Mouse (Mus musculus): Measurements from ENCODE around the gene Fbxl4. TPM values are rescaled to one million over a fixed set of nuclear protein-coding genes. Genes with fewer than 3 reads are reported as not detected.
A peak's percentile ranks its signal among the peaks of the same experiment; 100 is the strongest.
"Not testable (repeated sequence)": the region's sequence is repeated elsewhere in the genome, so short reads cannot be mapped to it uniquely, and the experiment has no call there.

The Fbxl4 gene
- 9.2 and 12.3 TPM in 2 replicates for polyA plus RNA-seq (2014; fragmentation: Nextera tagmentation; extraction: Ambion mirVana)

- peak; percentile 99 for ATAC-seq (ENCODE audit: low FRiP score, low TSS enrichment)
- WGBS, result 0% methylated on average over 45 of the region's 62 CpGs
- no peaks in the 10 kb centered on the region; the same call in 1 of the 2 replicates for H3K9me3 ChIP-seq (ENCODE audit: control insufficient read depth, low read length)
Measured at GRCm38 (mm10) chr4:22357266-22357930, at the start of gene Fbxl4. TSS of gene Fbxl4 (plus strand) at chr4:22357543.

GRCm38 (mm10) chr4:22314564-22314963 lies 42.8 kb upstream of the Fbxl4 start:
- no peaks in the 10 kb centered on the region for H3K4me1 ChIP-seq (ENCODE audit: control insufficient read depth, insufficient read depth, low read length)
- H3K27ac ChIP-seq (ENCODE audit: low read depth, low read length), result no peak overlapping the region
- 92% methylated on average over 3 of the region's 3 CpGs for WGBS
- no peak for ATAC-seq (ENCODE audit: low FRiP score, low TSS enrichment)
- H3K36me3 ChIP-seq (ENCODE audit: control insufficient read depth, insufficient read depth, low read length), result no peaks in the 10 kb centered on the region
- H3K27me3 ChIP-seq (ENCODE audit: control insufficient read depth, insufficient read depth, low read length), result no peaks in the 10 kb centered on the region
- H3K4me3 ChIP-seq (ENCODE audit: low read length), result no peak overlapping the region
- H3K9me3 ChIP-seq (ENCODE audit: control insufficient read depth, low read length), result no peaks in the 10 kb centered on the region
- no peak overlapping the region for H3K4me2 ChIP-seq (replicated peaks; ENCODE audit: low read depth, low read length)
- H3K9ac ChIP-seq (ENCODE audit: low read depth, low read length), result no peak overlapping the region

More at GRCm38 (mm10) chr4:22357266-22357930, at the start of gene Fbxl4:
- Histone ChIP-seq H3K27me3 (ENCODE audit: control insufficient read depth, insufficient read depth, low read length) (no peaks in the 10 kb centered on the region), H3K4me1 (ENCODE audit: control insufficient read depth, insufficient read depth, low read length) (0 out of 2 replicates have a peak, but pooled peaks cover 4% of the 10 kb centered on the region), H3K36me3 (ENCODE audit: control insufficient read depth, insufficient read depth, low read length) (no peaks in the 10 kb centered on the region), H3K4me2 (replicated peaks; ENCODE audit: low read depth, low read length) (peak within 1 kb of the TSS; percentile 71), H3K9ac (ENCODE audit: low read depth, low read length) (peak within 1 kb of the TSS; percentile 83), H3K27ac (ENCODE audit: low read depth, low read length) (peak within 1 kb of the TSS; percentile 93), H3K4me3 (ENCODE audit: low read length) (peak within 1 kb of the TSS; percentile 76)

GRCm38 (mm10) chr4:22342816-22343573 lies 14.3 kb upstream of the Fbxl4 start:
- no peak for ATAC-seq (ENCODE audit: low FRiP score, low TSS enrichment)
- no peak overlapping the region for H3K4me3 ChIP-seq (ENCODE audit: low read length)
- H3K27ac ChIP-seq (ENCODE audit: low read depth, low read length), result no peak overlapping the region
- no peaks in the 10 kb centered on the region for H3K36me3 ChIP-seq (ENCODE audit: control insufficient read depth, insufficient read depth, low read length)
- H3K9ac ChIP-seq (ENCODE audit: low read depth, low read length), result no peak overlapping the region
- no peaks in the 10 kb centered on the region for H3K4me1 ChIP-seq (ENCODE audit: control insufficient read depth, insufficient read depth, low read length)
- no peaks in the 10 kb centered on the region for H3K27me3 ChIP-seq (ENCODE audit: control insufficient read depth, insufficient read depth, low read length)
- 78% methylated on average over 8 of the region's 8 CpGs for WGBS
- H3K4me2 ChIP-seq (replicated peaks; ENCODE audit: low read depth, low read length), result no peak overlapping the region
- no peaks in the 10 kb centered on the region for H3K9me3 ChIP-seq (ENCODE audit: control insufficient read depth, low read length)

- not testable (repeated sequence) for ATAC-seq (ENCODE audit: low FRiP score, low TSS enrichment); H3K36me3 ChIP-seq (ENCODE audit: control insufficient read depth, insufficient read depth, low read length); H3K27ac ChIP-seq (ENCODE audit: low read depth, low read length); H3K9ac ChIP-seq (ENCODE audit: low read depth, low read length); H3K27me3 ChIP-seq (ENCODE audit: control insufficient read depth, insufficient read depth, low read length); H3K4me3 ChIP-seq (ENCODE audit: low read length); H3K9me3 ChIP-seq (ENCODE audit: control insufficient read depth, low read length); H3K4me1 ChIP-seq (ENCODE audit: control insufficient read depth, insufficient read depth, low read length); H3K4me2 ChIP-seq (replicated peaks; ENCODE audit: low read depth, low read length)
- 90% methylated on average over 4 of the region's 4 CpGs for WGBS
Measured at GRCm38 (mm10) chr4:22349086-22349485, 8.3 kb upstream of the Fbxl4 start.

- Histone ChIP-seq H3K9me3 (ENCODE audit: control insufficient read depth, low read length) (no peaks in the 10 kb centered on the region; the same call in 1 of the 2 replicates), H3K36me3 (ENCODE audit: control insufficient read depth, insufficient read depth, low read length) (no peaks in the 10 kb centered on the region), H3K9ac (ENCODE audit: low read depth, low read length) (peak overlapping the region; percentile 83), H3K27ac (ENCODE audit: low read depth, low read length) (peak overlapping the region; percentile 93), H3K4me1 (ENCODE audit: control insufficient read depth, insufficient read depth, low read length) (0 out of 2 replicates have a peak, but pooled peaks cover 4% of the 10 kb centered on the region), H3K27me3 (ENCODE audit: control insufficient read depth, insufficient read depth, low read length) (no peaks in the 10 kb centered on the region), H3K4me2 (replicated peaks; ENCODE audit: low read depth, low read length) (peak overlapping the region; percentile 71), H3K4me3 (ENCODE audit: low read length) (peak overlapping the region; percentile 76)
- peak; percentile 53 for ATAC-seq (ENCODE audit: low FRiP score, low TSS enrichment)
- WGBS, result 7% methylated on average over 10 of the region's 10 CpGs
Measured at GRCm38 (mm10) chr4:22357931-22358300, 573 bp downstream of the Fbxl4 start.

GRCm38 (mm10) chr4:22358487-22358886 lies 1.1 kb downstream of the Fbxl4 start:
- Histone ChIP-seq H3K4me2 (replicated peaks; ENCODE audit: low read depth, low read length) (peak overlapping the region; percentile 71; the same call in 1 of the 2 replicates), H3K4me3 (ENCODE audit: low read length) (no peak overlapping the region), H3K4me1 (ENCODE audit: control insufficient read depth, insufficient read depth, low read length) (0 out of 2 replicates have a peak, but pooled peaks cover 4% of the 10 kb centered on the region), H3K36me3 (ENCODE audit: control insufficient read depth, insufficient read depth, low read length) (no peaks in the 10 kb centered on the region), H3K9ac (ENCODE audit: low read depth, low read length) (no peak overlapping the region), H3K27ac (ENCODE audit: low read depth, low read length) (no peak overlapping the region), H3K9me3 (ENCODE audit: control insufficient read depth, low read length) (no peaks in the 10 kb centered on the region), H3K27me3 (ENCODE audit: control insufficient read depth, insufficient read depth, low read length) (no peaks in the 10 kb centered on the region)
- WGBS, result 83% methylated on average over 10 of the region's 10 CpGs
- ATAC-seq (ENCODE audit: low FRiP score, low TSS enrichment), result no peak

- no peaks in the 10 kb centered on the region for H3K4me1 ChIP-seq (ENCODE audit: control insufficient read depth, insufficient read depth, low read length)
- no peak overlapping the region for H3K9ac ChIP-seq (ENCODE audit: low read depth, low read length)
- no peak overlapping the region for H3K4me2 ChIP-seq (replicated peaks; ENCODE audit: low read depth, low read length)
- no peaks in the 10 kb centered on the region for H3K36me3 ChIP-seq (ENCODE audit: control insufficient read depth, insufficient read depth, low read length)
- H3K4me3 ChIP-seq (ENCODE audit: low read length), result no peak overlapping the region
- WGBS, result 60% methylated on average over 5 of the region's 5 CpGs
- H3K9me3 ChIP-seq (ENCODE audit: control insufficient read depth, low read length), result no peaks in the 10 kb centered on the region
- no peaks in the 10 kb centered on the region for H3K27me3 ChIP-seq (ENCODE audit: control insufficient read depth, insufficient read depth, low read length)
- ATAC-seq (ENCODE audit: low FRiP score, low TSS enrichment), result 0 out of 2 replicates have a peak, but pooled peaks have one; percentile 55
- H3K27ac ChIP-seq (ENCODE audit: low read depth, low read length), result no peak overlapping the region
Measured at GRCm38 (mm10) chr4:22367368-22367767, 10.0 kb downstream of the Fbxl4 start.

GRCm38 (mm10) chr4:22378516-22378915 lies 21.2 kb downstream of the Fbxl4 start:
- H3K4me3 ChIP-seq (ENCODE audit: low read length), result no peak overlapping the region
- H3K4me1 ChIP-seq (ENCODE audit: control insufficient read depth, insufficient read depth, low read length), result no peaks in the 10 kb centered on the region
- no peak overlapping the region for H3K27ac ChIP-seq (ENCODE audit: low read depth, low read length)
- no peak overlapping the region for H3K4me2 ChIP-seq (replicated peaks; ENCODE audit: low read depth, low read length)
- H3K36me3 ChIP-seq (ENCODE audit: control insufficient read depth, insufficient read depth, low read length), result no peaks in the 10 kb centered on the region
- H3K27me3 ChIP-seq (ENCODE audit: control insufficient read depth, insufficient read depth, low read length), result no peaks in the 10 kb centered on the region
- ATAC-seq (ENCODE audit: low FRiP score, low TSS enrichment), result no peak
- H3K9me3 ChIP-seq (ENCODE audit: control insufficient read depth, low read length), result no peaks in the 10 kb centered on the region
- 30% methylated on average over 1 of the region's 1 CpGs for WGBS
- H3K9ac ChIP-seq (ENCODE audit: low read depth, low read length), result no peak overlapping the region

GRCm38 (mm10) chr4:22380646-22381045 lies 23.3 kb downstream of the Fbxl4 start:
- no peaks in the 10 kb centered on the region for H3K4me1 ChIP-seq (ENCODE audit: control insufficient read depth, insufficient read depth, low read length)
- H3K4me3 ChIP-seq (ENCODE audit: low read length), result no peak overlapping the region
- WGBS, result 36% methylated on average over 6 of the region's 6 CpGs
- H3K27me3 ChIP-seq (ENCODE audit: control insufficient read depth, insufficient read depth, low read length), result no peaks in the 10 kb centered on the region
- H3K9me3 ChIP-seq (ENCODE audit: control insufficient read depth, low read length), result no peaks in the 10 kb centered on the region
- no peak overlapping the region for H3K27ac ChIP-seq (ENCODE audit: low read depth, low read length)
- no peaks in the 10 kb centered on the region for H3K36me3 ChIP-seq (ENCODE audit: control insufficient read depth, insufficient read depth, low read length)
- H3K4me2 ChIP-seq (replicated peaks; ENCODE audit: low read depth, low read length), result no peak overlapping the region
- ATAC-seq (ENCODE audit: low FRiP score, low TSS enrichment), result no peak
- no peak overlapping the region for H3K9ac ChIP-seq (ENCODE audit: low read depth, low read length)
